Mouse (Mus musculus) heart, adult 18-20 months (tissue): Measurements from ENCODE around the gene Cox4i2. TPM values are rescaled to one million over a fixed set of nuclear protein-coding genes. Genes with fewer than 3 reads are reported as not detected.

ENCODE experiments used
- DNase-seq, 2 experiments: peaks; one replicate each; pipeline ENCODE4 v3.0.0; 2021 to 2022; ENCODE audit warnings: mixed read lengths in 1 of 2
- microRNA-seq, 2 experiments: library from miRNA; unstranded; fragments of <30 nt; microRNA quantifications; one replicate each; pipeline ENCODE4 v1.2.0; 2022
- total RNA-seq, 2 experiments: library from RNA; stranded (reverse); gene quantifications; 2 replicates each; pipeline ENCODE4 v1.2.3; 2021

The Cox4i2 gene
- total RNA-seq, 2 experiments from 2014 or later: 11.9 to 15.2 TPM

GRCm38 (mm10) chr2:152799954-152800761 is 46.2 kb downstream of the Cox4i2 start:
- DNase-seq: no peak

- DNase-seq: no peak
Observed at GRCm38 (mm10) chr2:152800762-152801113, 46.8 kb downstream of the Cox4i2 start.

- no peak for DNase-seq
Observed at GRCm38 (mm10) chr2:152802303-152802702, 48.3 kb downstream of the Cox4i2 start.

GRCm38 (mm10) chr2:152803081-152803480 is 49.1 kb downstream of the Cox4i2 start:
- no peak for DNase-seq

- peak in 1 of 2 experiments; percentile 54 for DNase-seq
Observed at GRCm38 (mm10) chr2:152804408-152805110, 50.6 kb downstream of the Cox4i2 start.

- no peak for DNase-seq
Observed at GRCm38 (mm10) chr2:152805111-152805490, 51.1 kb downstream of the Cox4i2 start.

- DNase-seq: peak; percentile 70 to 84
Observed at GRCm38 (mm10) chr2:152806037-152806436, 52.1 kb downstream of the Cox4i2 start.

- no peak for DNase-seq
Observed at GRCm38 (mm10) chr2:152808178-152808577, 54.2 kb downstream of the Cox4i2 start.

GRCm38 (mm10) chr2:152810158-152810941 is 56.4 kb downstream of the Cox4i2 start:
- peak in 1 of 2 experiments; percentile 70 for DNase-seq

GRCm38 (mm10) chr2:152811336-152812165 is 57.6 kb downstream of the Cox4i2 start:
- DNase-seq: no peak

- peak; percentile 4 to 13 for DNase-seq
Observed at GRCm38 (mm10) chr2:152813232-152813631, 59.3 kb downstream of the Cox4i2 start.

- peak; percentile 42 to 59 for DNase-seq
Observed at GRCm38 (mm10) chr2:152814213-152814874, 60.4 kb downstream of the Cox4i2 start.

Small RNA genes within 50 kb of the gene (microRNA-seq; reads per million reads assigned to microRNA genes)
- gene Gm23802: 0 reads per million in 2 experiments

Other genes starting within 250 kb of the Cox4i2 start
- gene Defb26, start 242.5 kb upstream of the Cox4i2 start, total RNA-seq: not detected
- not detected for gene Defb28, start 235.9 kb upstream of the Cox4i2 start, total RNA-seq
- not detected for gene Defb29, start 214.1 kb upstream of the Cox4i2 start, total RNA-seq
- not detected for gene Gm17416, start 184.8 kb upstream of the Cox4i2 start, total RNA-seq
- not detected for gene Defb21, start 181.4 kb upstream of the Cox4i2 start, total RNA-seq
- gene Defb19, start 173.9 kb upstream of the Cox4i2 start, total RNA-seq: not detected
- not detected for gene Defb45, start 154.8 kb upstream of the Cox4i2 start, total RNA-seq
- not detected for gene Defb36, start 149.8 kb upstream of the Cox4i2 start, total RNA-seq
- gene Defb25, start 131.1 kb upstream of the Cox4i2 start, total RNA-seq: not detected
- 1 to 10 TPM; 3.3 to 4.7 TPM for gene Rem1, start 127.2 kb upstream of the Cox4i2 start, total RNA-seq
- gene H13, start 84.7 kb upstream of the Cox4i2 start, total RNA-seq: 10 to 100 TPM; 32.7 to 39.6 TPM
- gene Mcts2, start 67.1 kb upstream of the Cox4i2 start, total RNA-seq: 10 to 100 TPM; 15.8 to 16.4 TPM
- 10 to 100 TPM; 63.7 to 75.1 TPM for gene Id1, start 17.9 kb upstream of the Cox4i2 start, total RNA-seq
- 100 to 1,000 TPM in 1 of 2 experiments, 10 to 100 TPM in 1; 77.8 to 111 TPM for gene Bcl2l1, start 77.6 kb downstream of the Cox4i2 start, total RNA-seq
- 1 to 10 TPM in 1 of 2 experiments, under 1 TPM in 1; 0.90 to 1.0 TPM for gene Tpx2, start 93.8 kb downstream of the Cox4i2 start, total RNA-seq
- gene Mylk2, start 157.2 kb downstream of the Cox4i2 start, total RNA-seq: under 1 TPM in 1 of 2 experiments, not detected in 1; 0.13 TPM
- 1 to 10 TPM; 2.2 to 2.6 TPM for gene Foxs1, start 179.0 kb downstream of the Cox4i2 start, total RNA-seq
- gene Dusp15, start 197.5 kb downstream of the Cox4i2 start, total RNA-seq: not detected
- not detected for gene Ttll9, start 208.3 kb downstream of the Cox4i2 start, total RNA-seq